Mouse (Mus musculus): ENCODE results near the gene Fam131c. TPM values are rescaled to one million over a fixed set of nuclear protein-coding genes. Genes with fewer than 3 reads are reported as not detected.

The Fam131c gene
- polyA plus RNA-seq, 1 experiment from 2014 or later = 1.1 TPM

- no peak for ATAC-seq (ENCODE audit: insufficient number of reproducible peaks, insufficient read depth, low FRiP score, low TSS enrichment)
- Histone ChIP-seq H3K4me2 (replicated peaks) (no peak overlapping the region), H3K36me3 (no peaks in the 10 kb centered on the region), H3K9me3 (no peaks in the 10 kb centered on the region), H3K27me3 (peaks cover 4% of the 10 kb centered on the region; the same call in 1 of the 2 replicates), H3K4me3 (no peak overlapping the region), H3K27ac (peak overlapping the region; percentile 57; the same call in 1 of the 2 replicates), H3K4me1 (peaks cover 40% of the 10 kb centered on the region), H3K9ac (no peak overlapping the region)
- 56% methylated on average over 6 of the region's 6 CpGs for WGBS
Measured at GRCm38 (mm10) chr4:141336196-141336595, 31.8 kb upstream of the Fam131c start.

GRCm38 (mm10) chr4:141337986-141338385 lies 30.0 kb upstream of the Fam131c start:
- 18% methylated on average over 6 of the region's 6 CpGs for WGBS
- ATAC-seq (ENCODE audit: insufficient number of reproducible peaks, insufficient read depth, low FRiP score, low TSS enrichment) = peak; percentile 58; the same call in 1 of the 2 replicates
- Histone ChIP-seq H3K4me1 (peaks cover 40% of the 10 kb centered on the region), H3K4me3 (no peak overlapping the region), H3K9ac (no peak overlapping the region), H3K36me3 (no peaks in the 10 kb centered on the region), H3K4me2 (replicated peaks) (no peak overlapping the region), H3K27me3 (peaks cover 4% of the 10 kb centered on the region; the same call in 1 of the 2 replicates), H3K27ac (peak overlapping the region; percentile 63; the same call in 1 of the 2 replicates), H3K9me3 (no peaks in the 10 kb centered on the region)

GRCm38 (mm10) chr4:141338853-141339252 lies 29.2 kb upstream of the Fam131c start:
- H3K9ac ChIP-seq = no peak overlapping the region
- peaks cover 35% of the 10 kb centered on the region for H3K4me1 ChIP-seq
- 8% methylated on average over 1 of the region's 1 CpGs for WGBS

DNA sequence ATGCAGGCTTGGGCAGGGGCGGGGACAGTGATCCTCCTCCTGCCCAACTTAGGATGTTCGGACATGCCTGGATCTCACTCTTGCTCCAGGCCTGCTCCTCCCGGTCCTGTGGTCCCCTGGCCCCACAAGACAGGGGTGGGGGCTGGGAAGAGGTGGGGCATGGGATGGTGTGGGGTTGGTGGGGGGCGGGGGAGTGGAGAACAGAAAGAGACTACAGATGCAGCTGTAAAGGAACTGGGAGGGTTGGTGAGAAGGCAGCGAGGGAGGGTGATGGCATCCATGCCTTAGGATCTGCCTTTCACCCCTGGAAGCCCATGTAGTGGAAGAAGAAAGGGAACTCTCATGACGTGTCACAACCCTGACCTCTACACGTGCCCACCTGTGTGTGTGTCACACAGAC lies 26.5 kb upstream of the Fam131c start:
- Histone ChIP-seq H3K9ac (no peak overlapping the region), H3K4me1 (peaks cover 21% of the 10 kb centered on the region), H3K9me3 (no peaks in the 10 kb centered on the region), H3K27me3 (peaks cover 4% of the 10 kb centered on the region; the same call in 1 of the 2 replicates), H3K36me3 (no peaks in the 10 kb centered on the region), H3K4me2 (replicated peaks) (no peak overlapping the region), H3K27ac (no peak overlapping the region), H3K4me3 (no peak overlapping the region)
- ATAC-seq (ENCODE audit: insufficient number of reproducible peaks, insufficient read depth, low FRiP score, low TSS enrichment) = no peak
- WGBS = 66% methylated on average over 7 of the region's 7 CpGs

More at GRCm38 (mm10) chr4:141338853-141339252, 29.2 kb upstream of the Fam131c start:
- H3K9me3 ChIP-seq = no peaks in the 10 kb centered on the region
- H3K27ac ChIP-seq = peak overlapping the region; percentile 63
- H3K27me3 ChIP-seq = peaks cover 4% of the 10 kb centered on the region; the same call in 1 of the 2 replicates
- ATAC-seq (ENCODE audit: insufficient number of reproducible peaks, insufficient read depth, low FRiP score, low TSS enrichment) = no peak
- H3K4me3 ChIP-seq = no peak overlapping the region
- no peaks in the 10 kb centered on the region for H3K36me3 ChIP-seq
- no peak overlapping the region for H3K4me2 ChIP-seq (replicated peaks)

DNA sequence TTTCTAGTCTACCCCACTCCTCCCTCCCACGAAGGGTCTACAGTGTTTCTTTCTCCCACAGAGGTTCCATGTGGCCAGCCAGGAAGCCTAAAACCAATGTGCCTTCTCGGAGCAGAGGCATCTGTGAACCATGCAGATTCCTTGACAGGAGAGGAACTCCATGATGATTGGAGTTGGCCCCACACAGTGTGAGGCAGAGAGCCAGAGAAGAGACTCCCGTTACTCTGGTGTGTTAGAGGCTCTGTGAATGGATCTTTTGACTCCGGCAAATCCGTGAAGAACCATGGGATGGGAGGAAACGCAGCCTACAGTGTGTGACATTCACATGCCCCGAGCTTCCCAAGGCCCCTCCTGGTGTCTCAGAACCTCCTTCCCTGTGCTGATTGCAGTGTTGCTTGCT lies 24.5 kb upstream of the Fam131c start:
- 0 out of 2 replicates have a peak overlapping the region, but pooled peaks have one; percentile 41 for H3K27ac ChIP-seq
- ATAC-seq (ENCODE audit: insufficient number of reproducible peaks, insufficient read depth, low FRiP score, low TSS enrichment) = no peak
- H3K9ac ChIP-seq = no peak overlapping the region
- peaks cover 15% of the 10 kb centered on the region for H3K4me1 ChIP-seq
- H3K27me3 ChIP-seq = peaks cover 4% of the 10 kb centered on the region; the same call in 1 of the 2 replicates
- H3K9me3 ChIP-seq = no peaks in the 10 kb centered on the region
- 53% methylated on average over 7 of the region's 7 CpGs for WGBS
- no peak overlapping the region for H3K4me3 ChIP-seq
- no peaks in the 10 kb centered on the region for H3K36me3 ChIP-seq
- H3K4me2 ChIP-seq (replicated peaks) = no peak overlapping the region

DNA sequence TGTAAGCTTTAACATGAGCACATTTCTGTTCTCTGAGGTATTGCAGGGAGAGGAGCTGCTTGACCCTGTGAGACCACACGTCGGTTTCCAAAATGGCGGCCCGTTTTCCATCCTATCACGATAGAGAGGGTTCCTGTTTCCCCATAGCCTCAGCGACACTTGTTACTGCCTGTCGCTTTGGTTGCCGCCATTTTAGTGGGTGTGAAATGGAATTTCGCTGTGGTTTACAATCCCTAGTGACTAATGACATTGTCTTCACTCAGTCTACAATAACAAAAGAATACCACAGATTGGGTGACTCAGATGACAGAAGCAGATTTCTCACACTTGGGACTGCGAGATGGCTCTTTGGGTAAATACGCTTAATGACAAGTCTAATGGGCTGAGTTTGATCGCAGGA lies 22.8 kb upstream of the Fam131c start:
- Histone ChIP-seq H3K9ac (no peak overlapping the region), H3K4me2 (replicated peaks) (no peak overlapping the region), H3K27me3 (0 out of 2 replicates have a peak, but pooled peaks cover under 1% of the 10 kb centered on the region), H3K4me1 (0 out of 2 replicates have a peak, but pooled peaks cover 5% of the 10 kb centered on the region), H3K36me3 (no peaks in the 10 kb centered on the region), H3K9me3 (no peaks in the 10 kb centered on the region), H3K4me3 (no peak overlapping the region), H3K27ac (no peak overlapping the region)
- ATAC-seq (ENCODE audit: insufficient number of reproducible peaks, insufficient read depth, low FRiP score, low TSS enrichment) = no peak
- WGBS = 94% methylated on average over 12 of the region's 12 CpGs

DNA sequence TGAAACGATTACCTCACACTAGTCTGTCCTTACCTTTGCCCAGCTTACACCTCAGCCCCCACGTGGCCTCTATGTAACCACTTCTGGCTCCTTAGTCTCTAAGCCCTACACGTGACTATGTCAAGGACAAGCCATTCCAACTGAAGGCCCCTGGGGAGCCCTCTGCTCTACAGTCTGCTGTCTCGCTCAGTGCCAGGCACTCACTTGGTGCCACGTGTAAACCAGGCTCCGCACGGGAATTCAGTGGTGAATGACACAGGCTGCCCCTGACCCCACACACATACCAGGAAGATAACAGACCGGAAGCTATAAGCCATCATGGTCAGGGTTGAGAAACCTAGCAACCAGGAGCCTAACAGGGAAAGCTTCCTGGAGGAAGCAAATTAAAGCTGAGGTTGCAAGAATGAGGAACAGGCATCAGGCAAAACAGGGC lies 20.6 kb upstream of the Fam131c start:
- Histone ChIP-seq H3K9me3 (no peaks in the 10 kb centered on the region), H3K4me1 (0 out of 2 replicates have a peak, but pooled peaks cover 5% of the 10 kb centered on the region), H3K27ac (no peak overlapping the region), H3K4me3 (no peak overlapping the region), H3K9ac (no peak overlapping the region), H3K4me2 (replicated peaks) (no peak overlapping the region), H3K36me3 (no peaks in the 10 kb centered on the region), H3K27me3 (no peaks in the 10 kb centered on the region)
- no peak for ATAC-seq (ENCODE audit: insufficient number of reproducible peaks, insufficient read depth, low FRiP score, low TSS enrichment)
- WGBS = 68% methylated on average over 8 of the region's 8 CpGs

DNA sequence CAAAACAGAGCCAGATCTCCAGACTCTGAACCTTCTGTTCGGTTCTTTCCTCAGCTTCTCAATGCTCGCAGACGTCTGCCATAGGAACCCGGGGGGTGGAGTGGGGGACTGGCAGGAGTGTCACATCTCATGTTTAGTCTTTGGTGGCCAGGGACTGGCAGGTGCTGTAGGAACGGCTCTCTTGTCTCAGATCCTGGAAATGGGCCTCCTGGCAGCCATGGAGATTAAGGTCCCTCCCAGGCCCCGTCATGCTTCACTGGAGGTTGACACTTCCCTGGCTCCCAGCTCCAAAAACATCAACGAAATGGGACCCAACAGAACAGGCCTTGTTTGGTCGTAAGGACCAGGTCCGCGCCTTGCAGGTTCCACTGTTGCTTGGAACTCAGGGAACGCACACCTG lies 19.4 kb upstream of the Fam131c start:
- H3K27me3 ChIP-seq = no peaks in the 10 kb centered on the region
- no peak overlapping the region for H3K4me3 ChIP-seq
- H3K27ac ChIP-seq = no peak overlapping the region
- no peaks in the 10 kb centered on the region for H3K9me3 ChIP-seq
- no peaks in the 10 kb centered on the region for H3K36me3 ChIP-seq
- H3K9ac ChIP-seq = no peak overlapping the region
- H3K4me2 ChIP-seq (replicated peaks) = no peak overlapping the region
- no peak for ATAC-seq (ENCODE audit: insufficient number of reproducible peaks, insufficient read depth, low FRiP score, low TSS enrichment)
- 66% methylated on average over 11 of the region's 11 CpGs for WGBS
- 0 out of 2 replicates have a peak, but pooled peaks cover 5% of the 10 kb centered on the region for H3K4me1 ChIP-seq

GRCm38 (mm10) chr4:141350015-141350414 lies 18.0 kb upstream of the Fam131c start:
- Histone ChIP-seq H3K27me3 (no peaks in the 10 kb centered on the region), H3K4me1 (0 out of 2 replicates have a peak, but pooled peaks cover 5% of the 10 kb centered on the region), H3K9ac (no peak overlapping the region; the same call in 1 of the 2 replicates), H3K4me3 (no peak overlapping the region), H3K4me2 (replicated peaks) (no peak overlapping the region), H3K27ac (no peak overlapping the region), H3K36me3 (no peaks in the 10 kb centered on the region), H3K9me3 (no peaks in the 10 kb centered on the region)
- 85% methylated on average over 12 of the region's 12 CpGs for WGBS
- no peak for ATAC-seq (ENCODE audit: insufficient number of reproducible peaks, insufficient read depth, low FRiP score, low TSS enrichment)

DNA sequence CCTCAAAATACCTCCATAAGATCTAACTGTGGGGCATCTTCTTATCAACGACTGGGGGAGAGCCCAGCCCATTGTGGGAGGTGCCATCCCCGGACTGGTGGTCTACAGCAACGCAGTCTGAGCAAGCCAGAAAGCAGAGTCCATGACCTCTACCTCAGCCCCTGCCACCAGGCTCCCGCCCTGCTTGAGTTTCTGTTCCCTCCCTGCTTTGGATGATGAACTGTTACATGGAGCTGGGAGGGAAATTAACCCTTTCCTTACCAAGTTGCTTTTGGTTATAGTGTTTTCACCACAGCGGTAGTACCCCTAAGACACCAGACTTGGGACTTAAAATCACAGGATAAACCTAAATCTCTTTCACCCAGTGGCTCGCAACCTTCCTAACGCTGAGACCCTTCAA lies 16.0 kb upstream of the Fam131c start:
- ATAC-seq (ENCODE audit: insufficient number of reproducible peaks, insufficient read depth, low FRiP score, low TSS enrichment) = no peak
- Histone ChIP-seq H3K27ac (no peak overlapping the region), H3K36me3 (no peaks in the 10 kb centered on the region), H3K4me2 (replicated peaks) (no peak overlapping the region), H3K9ac (no peak overlapping the region), H3K9me3 (no peaks in the 10 kb centered on the region), H3K27me3 (no peaks in the 10 kb centered on the region), H3K4me1 (0 out of 2 replicates have a peak, but pooled peaks cover 5% of the 10 kb centered on the region), H3K4me3 (no peak overlapping the region)
- 56% methylated on average over 7 of the region's 7 CpGs for WGBS

DNA sequence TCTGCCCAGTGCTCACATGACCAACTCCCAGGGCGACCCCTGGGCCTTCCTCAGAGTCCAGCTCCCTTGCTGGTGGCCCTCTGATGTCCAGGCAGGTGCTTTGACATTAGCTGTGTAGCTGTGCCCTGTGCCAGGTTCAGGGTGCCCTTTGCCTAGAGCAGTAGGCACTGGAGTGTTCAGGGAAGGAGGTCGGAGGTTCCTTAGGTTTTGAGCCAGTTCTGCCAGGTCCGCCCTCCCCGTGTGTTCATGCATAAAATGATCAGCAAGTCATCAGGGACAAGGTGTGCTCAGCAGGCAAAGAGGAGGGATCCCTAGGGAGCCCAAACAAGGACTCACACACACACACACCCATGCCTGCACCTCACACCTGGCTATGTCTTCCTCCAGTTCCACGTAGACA lies 15.0 kb upstream of the Fam131c start:
- Histone ChIP-seq H3K36me3 (no peaks in the 10 kb centered on the region), H3K9ac (no peak overlapping the region), H3K4me1 (no peaks in the 10 kb centered on the region), H3K27ac (no peak overlapping the region), H3K9me3 (no peaks in the 10 kb centered on the region), H3K4me2 (replicated peaks) (no peak overlapping the region), H3K4me3 (no peak overlapping the region), H3K27me3 (no peaks in the 10 kb centered on the region)
- WGBS = 74% methylated on average over 5 of the region's 5 CpGs
- ATAC-seq (ENCODE audit: insufficient number of reproducible peaks, insufficient read depth, low FRiP score, low TSS enrichment) = no peak

DNA sequence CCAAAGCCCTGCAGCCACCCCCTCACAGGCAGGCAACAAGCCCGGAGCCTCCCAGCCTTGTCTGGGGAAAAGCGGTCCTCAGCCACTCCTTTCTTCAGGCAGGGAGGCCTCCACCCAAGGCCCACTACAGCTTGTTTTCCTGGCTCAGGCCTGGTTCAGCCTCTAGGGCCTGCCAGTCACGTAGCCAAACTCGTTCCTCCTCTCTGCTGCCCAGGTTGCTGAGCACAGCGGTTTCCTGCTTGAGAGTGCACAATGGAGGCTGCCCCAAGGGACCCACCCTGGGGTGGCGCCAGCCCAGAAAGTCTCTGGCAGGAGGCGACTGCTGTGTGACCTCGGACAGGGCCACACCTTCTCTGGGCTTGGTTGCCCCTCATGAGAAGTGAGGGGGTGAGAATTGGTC lies 14.2 kb upstream of the Fam131c start:
- no peak overlapping the region for H3K4me3 ChIP-seq
- WGBS = 56% methylated on average over 8 of the region's 8 CpGs
- H3K4me1 ChIP-seq = no peaks in the 10 kb centered on the region
- H3K9me3 ChIP-seq = no peaks in the 10 kb centered on the region
- no peak overlapping the region; the same call in 1 of the 2 replicates for H3K9ac ChIP-seq
- H3K4me2 ChIP-seq (replicated peaks) = no peak overlapping the region
- H3K27ac ChIP-seq = no peak overlapping the region
- H3K36me3 ChIP-seq = no peaks in the 10 kb centered on the region
- no peak for ATAC-seq (ENCODE audit: insufficient number of reproducible peaks, insufficient read depth, low FRiP score, low TSS enrichment)
- H3K27me3 ChIP-seq = no peaks in the 10 kb centered on the region

Measured in embryonic facial prominence, embryonic 12.5 days (tissue).